Mouse (Mus musculus) adrenal gland, adult 18-20 months (tissue): ENCODE measurements around the gene Lrrc29. TPM values are rescaled to one million over a fixed set of nuclear protein-coding genes. Genes with fewer than 3 reads are reported as not detected.
A peak's percentile ranks its signal among the peaks of the same experiment; 100 is the strongest.

Source experiments
- DNase-seq, 2 experiments: peaks; one replicate each; pipeline ENCODE4 v3.0.0; 2021 to 2022; ENCODE audit warnings: low spot score in 2 of 2
- total RNA-seq, 2 experiments: library from RNA; stranded (reverse); gene quantifications; 1 replicate in 1 of 2; 2 replicates in 1 of 2; pipeline ENCODE4 v1.2.3; 2021

Gene Lrrc29
- total RNA-seq, 2 experiments from 2014 or later = 3.1 to 3.8 TPM

DNA sequence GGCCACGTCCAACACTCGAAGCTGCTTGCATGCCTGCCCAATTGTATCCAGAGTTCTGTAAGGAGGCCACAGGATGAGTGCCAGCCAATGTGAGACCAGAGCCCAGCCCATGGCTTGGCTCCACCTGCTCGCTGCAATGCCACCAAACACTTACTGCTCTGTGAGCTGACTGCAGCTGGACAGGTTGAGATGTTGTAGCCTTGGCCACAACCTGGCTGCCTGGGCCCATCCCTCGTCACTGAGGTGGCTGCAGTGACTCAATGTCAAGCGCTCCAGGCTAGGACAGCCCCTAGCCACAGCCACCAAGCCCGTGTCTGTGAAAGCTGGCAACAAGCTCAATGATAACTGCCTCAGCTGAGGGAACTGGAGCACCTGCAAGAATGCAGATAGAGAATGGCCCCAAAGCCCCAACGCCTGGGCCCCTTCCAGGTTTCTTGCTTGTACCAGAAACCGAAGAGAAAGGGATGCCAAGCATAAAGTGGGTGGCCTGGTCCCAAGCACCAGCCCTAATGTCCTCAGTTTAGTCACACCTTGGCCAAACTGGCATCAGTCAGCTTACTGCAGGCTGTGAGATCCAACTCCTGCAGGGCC is 13.1 kb downstream of the Lrrc29 start:
- no peak for DNase-seq

DNA sequence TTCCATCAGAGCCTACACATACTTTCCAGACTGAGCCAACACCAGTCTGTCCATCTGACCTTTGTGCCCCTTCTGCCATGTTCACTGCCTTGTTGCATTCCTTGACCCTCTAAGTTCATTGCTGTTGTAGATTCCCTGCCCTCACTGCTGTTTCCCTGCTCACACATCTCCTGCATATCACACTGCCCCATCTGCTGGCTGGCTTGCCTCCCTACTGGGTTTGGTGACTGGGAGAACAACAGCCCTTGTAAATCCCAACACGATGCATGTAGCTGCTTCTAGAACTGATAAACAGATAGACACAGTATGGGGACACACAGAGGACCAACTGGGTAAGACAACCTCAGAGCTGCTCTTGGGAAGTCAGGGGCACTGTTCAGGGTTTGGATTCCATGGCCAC is 14.4 kb downstream of the Lrrc29 start:
- DNase-seq = no peak

DNA sequence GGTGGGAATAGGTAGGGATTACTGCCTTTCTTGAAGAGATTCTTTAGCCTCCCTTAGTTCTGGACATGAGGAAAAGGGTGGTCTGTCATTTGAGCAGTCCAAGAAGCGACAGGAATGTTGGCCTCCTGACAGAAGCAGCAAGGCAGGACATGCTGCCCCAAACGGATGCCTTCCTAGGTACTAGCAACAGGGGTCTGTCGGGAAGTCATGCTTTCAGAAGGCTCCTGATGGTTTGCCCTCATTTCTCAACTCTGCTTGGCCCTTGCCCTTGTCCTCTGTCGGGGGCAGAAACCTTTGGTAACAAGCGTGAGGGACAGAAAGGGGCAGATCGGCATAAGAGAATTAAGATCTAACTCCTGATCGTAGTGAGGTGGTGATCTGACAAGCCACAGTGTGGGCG is 16.0 kb downstream of the Lrrc29 start:
- DNase-seq = no peak

- DNase-seq = no peak
These were observed 16.8 kb downstream of the Lrrc29 start for GRCm38 (mm10) chr8:105309142-105309847.

- no peak for DNase-seq
These were observed 17.6 kb downstream of the Lrrc29 start for GRCm38 (mm10) chr8:105308428-105308827.

GRCm38 (mm10) chr8:105307670-105308069 is 18.4 kb downstream of the Lrrc29 start:
- DNase-seq = no peak

DNA sequence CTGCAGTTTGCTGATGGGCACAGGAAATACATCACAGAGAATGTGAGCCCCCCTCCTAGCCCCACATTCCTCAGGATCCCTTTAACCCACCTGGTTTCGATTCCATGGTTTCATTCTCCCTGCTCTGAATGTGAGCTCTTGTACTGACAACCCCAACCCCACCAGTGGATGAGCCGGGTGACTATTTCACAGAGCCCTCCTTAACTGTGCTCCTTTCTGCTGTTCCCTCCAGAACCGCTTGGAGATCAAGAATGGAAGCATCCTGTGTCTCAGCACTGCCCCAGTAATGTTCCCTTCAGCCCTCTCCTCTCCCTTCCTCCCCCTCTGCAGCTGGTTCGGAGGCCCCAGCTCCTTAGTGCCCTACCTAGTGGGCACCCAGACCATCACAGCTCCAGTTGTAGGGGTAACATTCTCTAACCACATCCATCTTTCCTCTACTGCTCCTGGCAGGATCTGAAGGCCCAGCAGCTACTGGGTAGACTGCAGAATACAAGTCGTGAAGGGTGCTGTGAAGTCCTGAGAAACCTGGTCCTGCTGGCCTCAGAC is 19.9 kb downstream of the Lrrc29 start:
- DNase-seq = no peak

DNA sequence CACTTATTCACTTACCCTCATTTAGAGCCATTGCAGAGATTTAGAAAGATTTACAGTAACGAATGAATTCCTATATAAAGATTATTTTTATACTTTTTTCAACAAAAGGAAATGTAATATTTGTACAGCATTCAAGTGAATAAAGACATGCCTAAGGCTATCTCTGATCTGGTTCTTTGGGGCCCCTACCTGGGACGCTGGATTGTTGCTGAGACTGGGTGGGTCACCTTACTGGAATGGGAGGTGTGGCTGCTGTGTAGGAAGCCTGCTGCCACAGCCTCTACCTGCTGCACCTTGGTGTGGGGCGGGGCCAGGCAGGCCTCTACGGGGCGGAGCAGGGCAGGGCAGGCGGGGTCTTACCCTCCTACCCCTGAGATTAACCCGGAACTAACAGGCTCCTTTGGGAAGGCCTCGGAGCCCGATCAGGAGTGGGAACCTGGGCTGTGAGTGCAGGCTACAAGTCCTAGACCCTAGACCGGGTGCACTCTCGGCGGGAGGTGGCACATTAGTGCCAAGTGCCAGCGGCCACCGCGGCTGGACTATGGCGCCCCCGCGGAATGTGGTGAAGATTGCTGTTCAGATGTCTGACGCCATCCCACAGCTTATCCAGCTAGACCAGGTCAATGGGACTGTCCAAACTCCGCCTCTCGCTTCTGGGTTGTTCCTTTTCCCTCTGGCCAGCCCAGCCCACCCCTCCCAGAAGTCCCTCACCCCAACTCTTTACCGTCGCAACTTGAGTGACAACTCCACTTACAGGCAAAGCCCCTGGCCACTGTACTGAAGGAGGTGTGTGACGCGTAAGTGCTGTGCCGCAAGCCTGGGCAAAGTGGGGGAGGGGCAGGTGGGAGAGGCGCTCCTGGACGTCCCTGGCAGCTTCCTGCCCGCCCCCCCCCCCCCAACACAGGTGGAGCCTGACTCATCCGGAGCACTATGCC is 20.6 kb downstream of the Lrrc29 start, which contains the start of gene Elmo3:
TSS of gene Elmo3 (plus strand) at position 391 of the 935 bp plus-strand sequence.
- DNase-seq = peak; percentile 50 to 54

- no peak for DNase-seq
These were observed 21.5 kb downstream of the Lrrc29 start for GRCm38 (mm10) chr8:105304325-105305210.

DNA sequence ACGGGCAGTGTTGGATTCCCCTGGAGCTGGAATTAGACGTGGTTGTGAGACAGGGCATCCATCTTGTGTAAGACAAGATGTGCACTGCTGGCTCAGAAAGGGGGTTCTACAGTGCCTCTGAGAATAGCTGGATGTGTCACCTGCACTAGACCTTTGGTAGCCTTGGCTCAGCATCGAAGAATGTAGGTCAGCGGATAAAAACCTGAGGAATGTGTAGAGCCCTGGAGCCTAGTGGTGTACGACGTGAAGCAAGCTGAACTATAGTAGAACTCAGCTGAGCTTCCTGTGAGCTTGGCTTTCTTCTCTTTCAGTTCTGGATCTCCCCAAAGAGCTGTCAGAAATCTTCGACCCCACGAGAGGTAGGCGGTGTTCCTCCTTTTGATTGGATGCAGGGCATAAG is 22.2 kb downstream of the Lrrc29 start:
- DNase-seq = no peak

DNA sequence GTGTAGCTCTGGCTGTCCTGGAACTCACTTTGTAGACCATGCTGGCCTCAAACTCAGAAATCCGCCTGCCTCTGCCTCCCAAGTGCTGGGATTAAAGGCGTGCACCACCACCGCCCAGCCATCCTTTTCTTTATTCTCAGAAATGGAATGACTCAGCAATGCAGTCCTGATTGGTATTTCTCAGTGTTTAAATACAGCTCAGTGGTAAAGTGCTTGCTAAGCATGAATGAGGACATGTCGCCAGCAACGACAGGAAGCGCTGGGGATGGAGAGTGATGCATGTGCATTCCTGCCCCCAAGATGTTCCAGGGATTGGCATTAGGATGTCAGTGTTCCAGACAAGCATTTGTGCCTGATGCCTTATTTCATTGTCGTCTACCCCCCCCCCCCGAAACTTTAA is 22.7 kb downstream of the Lrrc29 start:
- no peak for DNase-seq

DNA sequence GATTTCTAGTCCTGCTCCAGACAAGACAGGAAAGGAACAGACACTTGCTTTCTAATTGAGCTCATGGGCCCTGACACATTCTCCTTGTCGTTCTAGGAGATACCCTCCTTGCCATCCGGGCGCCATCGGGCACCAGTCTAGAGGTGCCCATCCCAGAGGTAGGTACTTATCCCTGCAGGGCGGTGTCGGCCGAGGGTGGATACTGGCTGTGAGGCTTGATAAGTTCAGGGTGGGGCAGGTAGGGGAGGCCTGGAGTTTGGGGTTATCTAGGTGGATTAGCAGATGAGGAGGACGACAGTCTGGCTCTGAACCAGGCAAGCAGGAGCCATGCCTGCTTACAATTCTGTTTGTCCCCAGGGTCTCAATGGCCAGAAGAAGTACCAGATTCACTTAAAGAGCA is 26.1 kb downstream of the Lrrc29 start:
- no peak for DNase-seq

- no peak for DNase-seq
These were observed 27.5 kb downstream of the Lrrc29 start for GRCm38 (mm10) chr8:105298351-105299252.

- peak; percentile 85 to 87 for DNase-seq
These were observed 28.4 kb downstream of the Lrrc29 start, which contains the start of gene E2f4 for GRCm38 (mm10) chr8:105297511-105298192. TSS of gene E2f4 (plus strand) at chr8:105297663.

- peak in 1 of 2 experiments; percentile 52 for DNase-seq
These were observed 30.0 kb downstream of the Lrrc29 start, which contains the start of gene Exoc3l for GRCm38 (mm10) chr8:105295895-105296573. TSS of gene Exoc3l (minus strand) at chr8:105296101.

DNA sequence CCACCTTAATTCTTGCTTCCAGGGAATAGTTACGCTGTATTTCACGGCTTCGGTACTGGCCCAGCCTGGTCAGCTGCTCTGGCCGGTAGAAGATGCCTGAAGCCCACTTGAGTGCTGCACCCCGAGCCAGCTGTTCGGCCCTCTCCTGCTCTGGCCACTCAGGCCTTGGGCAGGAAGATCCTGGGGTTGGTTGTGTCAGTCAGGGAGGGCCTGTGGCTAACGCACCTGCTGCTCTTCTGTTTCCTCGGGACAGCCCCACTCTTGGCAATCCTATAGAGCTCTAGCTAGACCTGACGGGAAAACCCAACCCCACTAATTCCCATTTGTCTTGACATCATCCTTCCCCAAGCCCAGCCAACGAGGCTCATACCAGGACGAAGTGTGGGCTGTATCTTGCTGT is 30.8 kb downstream of the Lrrc29 start:
- DNase-seq = no peak

DNA sequence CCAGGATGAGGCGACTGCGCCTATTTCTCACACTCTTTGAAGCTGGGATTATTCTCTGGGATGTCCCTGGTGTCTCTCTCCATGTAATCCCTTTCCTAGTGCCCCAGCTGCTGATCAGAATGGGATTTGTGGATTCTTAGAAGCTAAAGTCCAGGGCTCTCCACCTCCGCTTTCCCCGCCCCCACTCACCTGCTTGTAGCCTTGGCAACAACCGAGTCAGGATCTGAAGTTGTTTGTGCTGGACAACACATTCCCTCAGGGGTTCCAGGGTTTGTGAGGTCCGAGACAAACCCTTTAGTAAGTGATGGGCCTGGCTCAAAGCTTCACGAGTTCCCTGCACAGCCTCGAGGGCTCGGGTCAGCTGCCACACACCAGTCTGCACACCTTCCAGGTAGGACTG is 31.3 kb downstream of the Lrrc29 start:
- DNase-seq = no peak

DNA sequence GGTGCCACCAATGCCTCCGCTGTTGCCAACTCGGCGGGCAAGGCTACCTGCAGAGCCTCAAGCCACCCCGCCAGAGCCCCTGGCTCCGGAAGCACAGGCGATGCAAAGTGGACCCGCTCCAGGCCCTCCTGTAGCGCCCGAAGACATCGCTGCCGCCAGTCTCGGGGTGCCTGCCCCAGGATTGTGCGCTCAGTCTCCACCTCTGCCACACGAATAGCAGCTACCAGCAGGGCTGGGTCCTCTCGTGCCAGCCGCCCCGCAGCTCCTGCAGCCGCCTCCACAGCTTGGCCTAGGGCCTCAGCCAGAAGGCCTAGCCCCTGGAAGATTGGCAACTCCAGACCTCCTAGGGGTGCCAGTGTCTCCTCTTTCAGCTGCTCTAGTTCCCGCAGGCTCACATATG is 32.7 kb downstream of the Lrrc29 start:
- no peak for DNase-seq
